Mouse (Mus musculus): ENCODE measurements around the gene Cnp.
"Not testable (repeated sequence)": the region's sequence is repeated elsewhere in the genome, so short reads cannot be mapped to it uniquely, and the experiment has no call there.

Cnp gene

GRCm38 (mm10) chr11:100588462-100588861 is 13.8 kb downstream of the Cnp start:
- peak; percentile 59 for DNase-seq (ENCODE audit: low read depth)

- DNase-seq (ENCODE audit: low read depth), result no peak
Observed at GRCm38 (mm10) chr11:100592346-100593046, 17.8 kb downstream of the Cnp start.

- DNase-seq (ENCODE audit: low read depth), result no peak
Observed at GRCm38 (mm10) chr11:100594608-100595007, 19.9 kb downstream of the Cnp start.

DNA sequence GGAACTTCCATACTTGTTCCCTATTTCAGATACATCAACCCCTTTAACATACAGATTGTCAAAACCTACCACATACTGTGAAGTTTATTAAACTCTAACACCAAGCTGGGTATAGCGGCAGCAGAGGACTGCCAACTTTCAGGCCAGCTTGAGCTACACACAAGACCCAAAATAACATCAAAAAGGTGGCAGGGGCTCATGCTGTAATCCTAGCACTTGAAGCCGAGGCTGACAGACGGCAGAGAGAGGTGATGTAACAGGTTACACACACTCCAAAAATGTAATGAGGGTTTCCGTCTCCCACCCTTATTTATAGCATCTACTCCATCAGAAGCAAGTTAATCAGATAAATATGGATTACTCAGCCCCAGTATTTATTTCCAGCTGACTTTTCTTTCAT is 20.8 kb downstream of the Cnp start:
- no peak for DNase-seq (ENCODE audit: low read depth)

DNA sequence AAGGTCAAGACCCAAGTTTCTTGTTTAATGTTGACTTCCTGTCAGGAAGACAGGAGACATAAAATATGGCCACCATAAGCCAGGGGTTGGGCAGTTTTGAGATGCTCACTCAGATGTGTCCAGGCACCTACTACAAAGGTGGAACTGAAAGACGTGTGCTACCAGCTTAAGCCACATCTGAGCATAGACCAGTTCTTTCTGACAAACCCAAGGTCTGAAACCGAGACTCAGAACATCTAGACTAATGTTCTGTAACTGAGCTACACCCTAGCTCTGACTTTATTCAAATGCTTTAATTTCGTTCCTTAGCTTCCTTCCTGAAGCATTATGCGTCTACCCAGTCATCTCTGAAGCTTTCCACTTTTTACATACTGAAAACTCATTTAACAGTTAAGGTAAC is 23.4 kb downstream of the Cnp start:
- DNase-seq (ENCODE audit: low read depth), result no peak

DNA sequence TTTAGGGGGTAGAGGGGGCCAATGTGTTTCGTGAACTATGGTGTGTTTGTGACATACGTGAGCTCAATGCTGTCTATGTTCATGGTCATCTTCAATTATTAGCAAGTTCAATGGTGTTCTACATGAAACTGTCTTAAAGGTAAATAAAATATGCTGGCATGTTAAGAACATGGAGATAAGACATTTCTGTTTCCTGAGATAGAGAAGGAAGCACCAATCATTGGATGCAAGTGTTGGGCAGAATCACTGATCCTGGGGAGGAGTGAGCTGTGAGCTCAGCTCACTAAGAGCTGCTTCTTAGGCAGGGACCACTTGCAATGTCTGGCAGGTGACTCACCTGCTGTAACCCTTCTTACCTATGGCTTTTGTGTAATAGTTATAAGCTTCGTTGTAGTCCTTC is 26.7 kb downstream of the Cnp start:
- DNase-seq (ENCODE audit: low read depth), result no peak

GRCm38 (mm10) chr11:100603155-100603554 is 28.5 kb downstream of the Cnp start:
- DNase-seq (ENCODE audit: low read depth), result no peak

- no peak for DNase-seq (ENCODE audit: low read depth)
Observed at GRCm38 (mm10) chr11:100603813-100604212, 29.1 kb downstream of the Cnp start.

DNA sequence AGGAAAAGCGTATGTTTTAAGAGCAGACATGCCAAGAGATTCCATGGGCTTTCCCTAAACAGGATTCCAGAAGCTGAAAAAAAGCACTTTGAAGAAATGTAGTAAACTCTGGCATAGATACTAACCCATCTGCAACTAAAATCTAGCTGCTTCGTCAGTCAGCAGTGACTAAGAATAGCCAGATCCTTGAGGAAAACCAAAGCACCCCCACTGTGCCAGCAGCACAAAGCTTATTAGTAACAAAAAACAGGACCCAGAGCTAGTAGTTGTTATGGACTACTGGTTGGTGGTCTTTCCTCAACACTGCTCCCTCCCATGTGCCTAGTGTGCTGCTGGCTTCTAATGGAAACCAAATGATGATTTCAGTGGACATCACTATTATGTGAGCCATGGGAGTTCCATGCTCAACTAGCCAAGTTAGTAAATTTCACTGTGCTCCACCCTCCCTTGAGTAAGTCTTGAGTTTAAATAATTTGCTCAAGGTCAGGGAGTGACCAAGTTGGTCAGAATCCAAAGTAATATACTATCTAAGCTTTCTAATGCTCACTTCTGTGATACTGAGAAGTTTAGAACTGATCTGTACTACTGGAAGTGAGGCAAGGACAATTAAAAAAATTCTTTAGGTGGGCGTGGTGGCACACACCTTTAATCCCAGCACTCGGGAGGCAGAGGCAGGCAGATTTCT is 29.8 kb downstream of the Cnp start:
- no peak for DNase-seq (ENCODE audit: low read depth)

GRCm38 (mm10) chr11:100605451-100605850 is 30.7 kb downstream of the Cnp start:
- DNase-seq (ENCODE audit: low read depth), result no peak

GRCm38 (mm10) chr11:100607121-100607520 is 32.4 kb downstream of the Cnp start:
- no peak for DNase-seq (ENCODE audit: low read depth)

GRCm38 (mm10) chr11:100608796-100609195 is 34.1 kb downstream of the Cnp start:
- DNase-seq (ENCODE audit: low read depth), result peak; percentile 62

GRCm38 (mm10) chr11:100609355-100609996 is 34.8 kb downstream of the Cnp start:
- no peak for DNase-seq (ENCODE audit: low read depth)

DNA sequence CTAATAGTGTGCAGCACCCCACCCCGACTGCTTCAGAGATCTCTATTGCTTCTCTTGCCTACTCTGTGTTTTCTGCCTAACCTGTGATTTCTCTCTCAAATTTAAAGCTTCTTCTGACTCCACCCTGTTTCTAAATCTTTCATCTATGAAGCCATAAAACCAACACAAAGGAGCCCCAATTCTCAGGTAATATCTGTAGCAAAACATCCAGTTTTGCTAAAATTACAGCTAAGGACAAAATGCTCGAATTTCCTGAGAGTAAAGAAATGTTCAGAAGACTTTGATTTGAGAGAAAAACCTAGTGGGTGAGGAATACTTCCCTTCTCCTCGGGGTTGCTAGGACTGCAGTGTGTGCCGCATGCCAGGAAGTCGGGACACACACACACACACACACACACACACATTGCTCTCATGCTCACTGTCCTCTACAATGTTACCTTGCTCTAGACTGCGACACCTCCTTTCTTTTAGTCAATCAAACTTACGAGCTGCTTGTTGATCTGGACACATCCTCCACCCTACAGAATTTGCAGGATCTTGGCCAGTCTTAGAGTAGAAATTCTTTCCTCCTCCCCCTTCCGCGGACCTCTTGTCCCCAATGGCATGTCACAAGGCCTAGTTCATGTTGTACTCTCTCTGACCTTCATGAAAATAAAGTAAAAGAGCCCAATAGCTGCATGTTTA is 35.4 kb downstream of the Cnp start:
- DNase-seq (ENCODE audit: low read depth), result no peak

- DNase-seq (ENCODE audit: low read depth), result peak; percentile 21
Observed at GRCm38 (mm10) chr11:100611627-100612026, 36.9 kb downstream of the Cnp start.

- DNase-seq (ENCODE audit: low read depth), result peak; percentile 46
Observed at GRCm38 (mm10) chr11:100613241-100613640, 38.5 kb downstream of the Cnp start.

- DNase-seq (ENCODE audit: low read depth), result no peak
Observed at GRCm38 (mm10) chr11:100616332-100616731, 41.6 kb downstream of the Cnp start.

- DNase-seq (ENCODE audit: low read depth), result not testable (repeated sequence)
Observed at GRCm38 (mm10) chr11:100616836-100617235, 42.1 kb downstream of the Cnp start.

- no peak for DNase-seq (ENCODE audit: low read depth)
Observed at GRCm38 (mm10) chr11:100617480-100617879, 42.8 kb downstream of the Cnp start.

GRCm38 (mm10) chr11:100618761-100619484 is 44.2 kb downstream of the Cnp start, which contains the start of gene Nkiras2:
TSS of gene Nkiras2 (plus strand) at chr11:100619244.
- DNase-seq (ENCODE audit: low read depth), result peak; percentile 90

DNA sequence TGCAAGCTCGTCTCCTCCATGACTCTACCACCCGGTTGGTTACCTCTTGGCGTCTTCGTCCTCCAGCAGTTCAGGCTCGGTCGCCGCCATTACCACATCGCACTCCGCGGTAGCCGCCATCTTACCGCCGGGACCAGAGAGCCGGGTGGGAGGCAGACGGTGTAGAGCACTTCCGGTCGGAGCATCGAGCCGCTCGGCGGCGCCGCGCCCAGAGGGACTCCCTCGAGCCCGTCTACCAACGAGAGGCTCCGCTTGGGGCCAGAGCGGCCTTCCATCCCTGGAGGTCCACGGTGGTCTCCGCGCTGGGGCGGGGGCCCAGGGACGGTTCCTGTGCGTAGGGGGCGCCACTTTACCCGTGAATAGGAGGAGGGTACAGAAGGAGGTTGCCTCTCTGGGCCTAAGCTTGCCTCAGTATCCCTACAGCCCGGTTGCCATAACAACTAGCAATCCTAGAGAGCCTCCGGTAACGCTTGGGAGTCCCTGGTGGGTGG is 44.8 kb downstream of the Cnp start:
- peak; percentile 94 for DNase-seq (ENCODE audit: low read depth)

GRCm38 (mm10) chr11:100619982-100620381 is 45.3 kb downstream of the Cnp start, which contains the start of gene Dnajc7:
TSS of gene Dnajc7 (minus strand) at chr11:100620168.
- no peak for DNase-seq (ENCODE audit: low read depth)

Data from 416B (cell line).